Mouse (Mus musculus): ENCODE measurements around the gene Prrc2b.

GRCm38 (mm10) chr2:32129383-32130074, 21.4 kb upstream of the Prrc2b start:
- TF ChIP-seq CTCF (conservative IDR thresholded peaks at IDR 0.05; ENCODE audit: insufficient read depth, insufficient read length, low read depth, low read length) (no peak), POLR2A (IDR thresholded peaks at IDR 0.05; ENCODE audit: low read depth, low read length) (no peak)

All from kidney, adult 2 months (tissue).